Mouse (Mus musculus) adrenal gland, adult 18-20 months (tissue): ENCODE measurements around the gene Ndufa4l2. TPM values are rescaled to one million over a fixed set of nuclear protein-coding genes. Genes with fewer than 3 reads are reported as not detected.
A peak's percentile ranks its signal among the peaks of the same experiment; 100 is the strongest.

ENCODE experiments used
- DNase-seq, 2 experiments: peaks; one replicate each; pipeline ENCODE4 v3.0.0; 2021 to 2022; ENCODE audit warnings: low spot score in 2 of 2
- long read RNA-seq, 2 experiments: library from polyadenylated mRNA; stranded (forward); transcript quantifications; one replicate each; pipeline ENCODE4 v2.0.0; 2021
- total RNA-seq, 2 experiments: library from RNA; stranded (reverse); gene quantifications; 1 replicate in 1 of 2; 2 replicates in 1 of 2; pipeline ENCODE4 v1.2.3; 2021

Gene Ndufa4l2
- 10 to 100 TPM; 36.0 to 55.3 TPM for total RNA-seq
- long read RNA-seq, experiment 1, transcript Ndufa4l2-201 (4 exons, 934 nt) = major isoform, 15 of 21 reads
- long read RNA-seq, experiment 1, partial matches to known transcripts = 2 of 21 reads
- long read RNA-seq, experiment 1, other reads (novel, unspliced or antisense) = 2 of 21 reads
- long read RNA-seq, experiment 2, transcript Ndufa4l2-201 (4 exons, 934 nt) = major isoform, 20 of 30 reads
- long read RNA-seq, experiment 2, partial matches to known transcripts = 7 of 30 reads
- long read RNA-seq, experiment 2, other reads (novel, unspliced or antisense) = 1 of 30 reads

DNA sequence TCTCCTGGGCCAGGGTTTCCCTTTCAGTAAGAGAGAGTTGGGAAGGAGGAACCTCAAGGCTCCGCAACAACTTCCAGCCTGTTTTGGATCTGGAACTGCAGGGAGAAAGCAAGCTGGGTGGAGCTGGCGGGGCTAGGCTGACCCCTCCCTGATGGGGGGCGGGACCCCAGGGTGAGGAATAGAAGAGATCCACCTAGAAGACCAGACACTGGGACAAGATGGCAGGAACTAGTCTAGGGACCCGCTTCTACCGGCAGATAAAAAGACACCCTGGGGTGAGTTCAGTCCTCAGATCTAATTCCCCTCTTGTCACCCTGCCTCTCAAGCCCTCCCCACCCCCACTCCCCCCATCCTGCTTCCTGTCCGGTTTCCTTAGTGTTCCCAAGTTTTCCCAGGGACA is at the start of gene Ndufa4l2:
TSS of gene Ndufa4l2 (plus strand) at position 204 of the 400 bp plus-strand sequence.
- DNase-seq = no peak

- no peak for DNase-seq
Observed at GRCm38 (mm10) chr10:127471281-127471988, 43.3 kb upstream of the Ndufa4l2 start.

DNA sequence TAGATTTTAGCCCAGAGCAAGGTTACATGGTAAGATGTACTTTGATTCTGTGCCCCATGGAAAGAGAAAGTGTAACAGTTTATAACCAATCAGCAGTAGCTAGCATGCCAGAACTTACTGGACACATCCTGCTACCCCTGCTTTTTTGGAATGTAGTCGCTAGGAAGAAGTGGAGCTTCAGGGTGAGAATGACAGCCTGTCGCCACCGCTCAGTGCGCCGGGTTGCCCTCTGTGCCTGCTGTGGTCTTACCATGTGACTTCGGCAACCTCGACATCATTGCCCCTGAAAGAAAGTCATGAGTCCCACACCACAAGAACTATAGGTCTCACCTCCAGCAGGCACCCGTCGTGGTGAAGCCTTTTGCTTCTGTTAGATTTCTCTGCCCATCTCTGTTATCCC is 42.0 kb upstream of the Ndufa4l2 start:
- DNase-seq = no peak

DNA sequence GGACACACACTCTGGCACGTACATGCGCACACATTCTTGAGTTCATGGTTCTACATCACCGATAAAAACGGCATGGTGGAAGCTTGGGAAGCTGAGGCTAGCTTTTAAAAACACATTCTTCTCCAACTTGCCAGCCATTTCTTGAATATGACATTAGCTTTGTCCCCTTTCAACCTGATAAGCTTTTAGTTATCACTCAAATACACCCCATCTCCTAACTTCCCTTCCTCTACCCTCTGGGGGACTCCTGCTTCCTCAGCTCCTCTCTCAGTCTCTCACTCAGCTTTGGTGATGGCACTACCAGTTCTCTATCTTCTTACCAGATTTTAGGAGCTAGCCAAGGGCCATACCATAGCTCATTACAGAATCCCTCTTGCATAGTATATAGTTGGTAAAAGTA is 39.6 kb upstream of the Ndufa4l2 start:
- DNase-seq = no peak

GRCm38 (mm10) chr10:127476541-127476940 is 38.2 kb upstream of the Ndufa4l2 start:
- no peak for DNase-seq

- DNase-seq = peak in 1 of 2 experiments; percentile 36
Observed at GRCm38 (mm10) chr10:127477301-127477700, 37.5 kb upstream of the Ndufa4l2 start.

- DNase-seq = no peak
Observed at GRCm38 (mm10) chr10:127479131-127479530, 35.6 kb upstream of the Ndufa4l2 start.

DNA sequence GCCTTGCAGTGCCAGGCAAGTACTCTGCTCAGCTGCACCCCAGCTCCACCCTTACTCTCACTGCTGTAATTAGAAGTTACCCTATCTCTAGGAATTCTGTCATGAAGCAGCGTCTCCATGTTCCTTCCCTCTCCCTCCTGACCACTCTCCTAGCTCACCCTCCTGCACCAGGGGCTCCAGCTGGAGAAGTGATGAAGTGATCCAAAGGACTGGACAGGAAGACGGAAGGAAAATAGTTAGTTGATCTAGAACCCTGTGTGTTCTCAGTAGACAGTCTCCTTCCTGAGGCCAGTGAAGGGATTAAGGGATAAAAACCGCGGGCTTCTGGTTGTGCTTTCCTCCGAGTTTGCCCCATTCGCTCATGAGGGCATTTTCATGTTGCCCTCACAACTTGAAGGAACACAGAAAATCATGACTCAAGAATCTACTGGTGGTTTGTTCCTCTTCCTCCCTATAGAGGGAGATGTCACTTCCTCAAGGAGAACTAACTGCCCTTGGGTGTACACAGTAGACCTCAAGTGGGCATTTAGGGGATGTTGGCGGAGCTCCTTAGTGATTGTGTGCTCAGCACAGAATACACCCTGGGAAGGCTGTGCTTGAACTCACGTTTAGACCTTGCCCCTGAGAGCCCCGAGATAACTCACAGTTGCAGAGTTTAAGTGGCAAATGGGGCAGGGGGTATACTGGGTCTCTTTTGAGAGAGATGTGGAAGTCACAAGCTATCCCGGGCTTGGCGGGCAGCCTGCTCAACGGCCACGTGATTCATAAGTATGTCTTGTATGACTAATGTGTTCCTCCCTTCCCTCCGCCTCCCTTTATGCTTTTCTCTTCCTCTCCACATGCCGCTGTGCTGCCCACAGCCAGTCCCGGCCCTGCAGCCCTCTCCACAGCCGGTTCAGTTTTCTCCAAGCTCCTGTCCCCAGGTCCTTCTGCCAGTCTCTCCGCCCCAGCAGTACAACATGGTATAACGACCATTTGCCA is 33.6 kb upstream of the Ndufa4l2 start:
- peak; percentile 49 to 52 for DNase-seq

- no peak for DNase-seq
Observed at GRCm38 (mm10) chr10:127485235-127485634, 29.5 kb upstream of the Ndufa4l2 start.

DNA sequence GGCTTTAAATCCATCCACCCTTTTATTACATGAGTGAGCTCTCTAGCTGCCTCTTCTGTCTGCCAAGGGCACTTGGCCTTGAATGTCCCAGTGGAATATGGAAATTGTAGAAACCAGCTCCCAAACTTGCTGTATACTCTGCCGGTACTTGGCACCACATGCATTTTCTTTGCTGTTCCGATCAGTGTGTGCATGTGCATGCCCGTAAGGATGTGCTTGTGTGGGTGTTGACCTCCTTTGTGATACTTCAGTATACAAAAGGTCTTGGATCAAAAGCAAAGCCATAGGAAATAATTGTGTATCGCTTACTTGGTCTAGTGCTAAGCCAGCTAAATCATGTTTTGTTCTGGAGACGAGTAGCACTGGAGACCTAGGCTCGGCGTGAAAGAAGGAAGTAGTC is 25.9 kb upstream of the Ndufa4l2 start:
- no peak for DNase-seq

- no peak for DNase-seq
Observed at GRCm38 (mm10) chr10:127490160-127491127, 24.3 kb upstream of the Ndufa4l2 start.

DNA sequence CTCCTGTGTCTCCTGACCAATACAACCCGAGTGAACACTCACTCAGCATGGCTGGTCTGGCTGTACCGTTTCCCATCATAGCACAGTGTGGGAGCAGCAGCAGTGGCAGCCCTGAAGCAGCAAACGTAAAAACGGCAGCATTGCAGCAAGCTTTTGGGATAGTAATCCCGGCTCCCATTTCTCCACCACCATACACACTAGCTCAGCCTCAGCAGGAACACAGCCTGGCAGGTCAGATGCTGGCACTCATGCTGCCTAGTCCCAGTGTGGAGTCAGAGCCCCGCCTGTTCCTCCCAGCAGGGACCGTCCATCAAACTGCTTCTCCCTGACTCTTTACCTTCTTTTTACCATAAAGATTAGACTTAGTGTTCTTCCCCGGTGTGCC is 23.6 kb upstream of the Ndufa4l2 start:
- DNase-seq = no peak

GRCm38 (mm10) chr10:127492118-127492517 is 22.6 kb upstream of the Ndufa4l2 start:
- DNase-seq = no peak

- no peak for DNase-seq
Observed at GRCm38 (mm10) chr10:127496156-127496555, 18.6 kb upstream of the Ndufa4l2 start.

GRCm38 (mm10) chr10:127499516-127499915 is 15.3 kb upstream of the Ndufa4l2 start:
- DNase-seq = no peak

DNA sequence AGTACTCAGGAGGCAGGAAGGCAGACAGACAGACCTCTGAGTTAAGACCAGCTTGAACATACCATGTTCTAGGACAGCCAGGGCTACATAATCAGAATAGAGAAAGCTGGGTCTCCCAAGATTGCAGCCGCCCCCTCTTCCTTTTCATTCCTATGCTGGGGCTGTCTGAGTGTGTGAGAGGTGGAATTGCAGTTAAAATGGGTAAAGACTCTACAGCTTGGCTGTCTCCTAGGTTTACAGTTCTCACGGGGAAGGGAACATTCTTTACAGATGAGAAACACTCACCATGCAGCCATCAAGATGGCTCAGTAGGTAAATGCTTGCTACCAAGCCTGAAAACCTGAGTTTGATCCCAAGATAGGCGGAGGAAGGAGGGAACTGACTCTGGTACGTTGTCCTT is 14.7 kb upstream of the Ndufa4l2 start:
- DNase-seq = no peak

DNA sequence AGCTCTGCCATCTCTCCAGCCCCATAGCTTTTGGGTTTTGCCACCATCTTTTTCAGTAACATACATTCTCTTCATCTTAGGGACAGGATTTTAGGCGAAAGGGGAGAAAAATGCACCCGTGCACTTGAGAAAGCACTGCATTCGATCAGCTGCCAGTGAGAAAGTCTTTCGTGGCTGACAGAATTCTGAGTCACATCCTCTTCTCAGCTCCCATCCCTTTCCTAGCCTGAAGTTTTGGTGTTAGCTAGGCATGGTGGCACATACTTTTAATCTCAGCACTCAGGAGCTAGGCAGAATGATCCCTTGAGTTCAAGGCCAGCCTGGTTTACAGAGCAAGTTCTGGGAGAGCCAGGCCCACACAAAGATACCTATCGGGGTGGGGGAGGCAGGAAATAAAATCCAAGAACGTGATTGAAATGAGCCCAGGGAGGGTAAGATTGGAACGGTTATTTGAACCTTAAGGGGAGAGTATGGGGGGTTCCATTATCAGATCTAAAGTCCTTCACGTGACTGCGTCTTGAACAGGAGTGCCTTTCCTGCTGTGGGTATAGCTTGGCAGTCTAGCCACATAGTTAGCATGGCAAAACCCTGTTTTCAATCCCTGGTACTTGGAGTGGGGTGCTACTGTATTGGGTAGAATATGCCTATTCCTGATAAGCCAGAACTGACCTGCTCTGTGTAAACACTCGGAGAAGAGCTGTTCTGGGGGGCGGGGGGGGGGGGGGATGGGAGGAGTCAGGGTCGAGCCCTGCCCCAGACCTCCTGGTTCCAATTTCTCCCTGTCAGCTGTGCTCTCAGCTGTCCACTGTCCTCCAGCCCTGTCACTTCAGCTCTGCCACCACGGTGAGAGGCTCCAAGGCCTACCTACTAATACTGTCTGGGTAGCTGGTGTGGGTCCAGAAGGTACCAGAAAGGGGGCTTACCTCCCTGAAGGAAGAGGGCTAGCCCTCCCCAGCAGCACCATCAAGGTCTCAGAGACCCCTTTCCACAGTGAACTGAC is 13.6 kb upstream of the Ndufa4l2 start, which contains the start of gene Stac3:
TSS of gene Stac3 (plus strand) at position 793 of the 1,000 bp plus-strand sequence.
- DNase-seq = no peak

- peak in 1 of 2 experiments; percentile 65 for DNase-seq
Observed at GRCm38 (mm10) chr10:127508239-127508638, 6.5 kb upstream of the Ndufa4l2 start.
